Mouse (Mus musculus) layer of hippocampus, adult 11-12 months (tissue): ENCODE results near the gene Gzf1.

Experiments
- DNase-seq: peaks from one replicate; pipeline ENCODE4 v3.0.0; 2022; ENCODE audit warnings: low spot score

Gzf1 gene

GRCm38 (mm10) chr2:148706409-148707201 lies 25.8 kb downstream of the Gzf1 start:
- DNase-seq: no peak

GRCm38 (mm10) chr2:148707202-148707530 lies 26.3 kb downstream of the Gzf1 start:
- no peak for DNase-seq

DNA sequence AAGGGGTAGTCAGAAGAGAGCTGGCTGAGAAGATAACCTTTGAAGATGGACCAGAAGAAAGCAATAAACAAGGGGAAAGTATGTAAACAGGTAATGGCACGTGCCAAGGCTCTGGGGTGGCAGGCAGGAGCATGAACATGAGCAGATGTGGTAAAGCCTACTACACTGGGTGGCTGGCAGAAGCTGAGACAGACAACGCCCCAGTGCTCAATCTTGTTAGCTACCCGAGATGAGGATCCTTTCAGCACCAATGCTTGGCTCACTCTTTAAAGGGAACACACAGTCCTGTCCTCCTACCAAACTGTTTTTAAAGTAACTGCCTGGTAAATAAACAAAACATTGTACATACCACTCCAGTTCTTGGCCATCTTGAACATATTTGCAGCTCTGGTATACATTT lies 31.5 kb downstream of the Gzf1 start:
- DNase-seq: no peak

DNA sequence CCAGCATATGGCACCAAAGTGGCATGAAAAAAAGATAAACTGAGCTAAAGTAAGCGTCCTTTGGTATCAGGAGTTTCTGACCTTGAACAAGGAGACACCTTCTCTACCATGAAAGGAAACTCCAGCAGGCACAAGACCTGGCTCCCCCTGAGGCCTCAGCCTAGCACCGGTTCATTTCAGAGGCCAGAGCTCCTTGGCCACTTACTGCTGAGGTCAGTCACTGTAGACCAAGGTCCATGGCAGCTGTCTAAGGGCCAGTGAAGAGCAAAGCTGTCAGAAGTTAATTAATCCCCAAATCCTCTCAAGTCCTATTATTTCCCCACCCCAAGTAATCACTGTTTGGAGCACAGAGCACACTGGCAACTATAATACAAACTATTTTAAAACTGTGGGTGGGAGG lies 36.2 kb downstream of the Gzf1 start:
- no peak for DNase-seq

- no peak for DNase-seq
Measured at GRCm38 (mm10) chr2:148719271-148719995, 38.6 kb downstream of the Gzf1 start.

GRCm38 (mm10) chr2:148731614-148732326 lies 50.9 kb downstream of the Gzf1 start:
- DNase-seq: peak; percentile 38

- DNase-seq: peak; percentile 95
Measured at GRCm38 (mm10) chr2:148732327-148733000, 51.6 kb downstream of the Gzf1 start, which contains the start of gene Napb. Gene Napb, minus strand, starts transcription at chr2:148732467.
